Mouse (Mus musculus) urinary bladder, postnatal 14 days (tissue): ENCODE measurements around the gene Thrsp.
"Not testable (repeated sequence)": the region's sequence is repeated elsewhere in the genome, so short reads cannot be mapped to it uniquely, and the experiment has no call there.

ENCODE experiments used
- DNase-seq: peaks from one replicate; pipeline ENCODE4 v3.0.0; 2021; ENCODE audit warnings: low spot score

The Thrsp gene

GRCm38 (mm10) chr7:97416906-97417777 lies at the start of gene Thrsp:
TSS of gene Thrsp (minus strand) at chr7:97417730.
- peak; percentile 26 for DNase-seq

GRCm38 (mm10) chr7:97455577-97455976 lies 38.0 kb upstream of the Thrsp start:
- no peak for DNase-seq

GRCm38 (mm10) chr7:97454795-97455194 lies 37.3 kb upstream of the Thrsp start:
- no peak for DNase-seq

GRCm38 (mm10) chr7:97453141-97453921 lies 35.8 kb upstream of the Thrsp start:
- peak; percentile 18 for DNase-seq

GRCm38 (mm10) chr7:97452196-97452595 lies 34.7 kb upstream of the Thrsp start:
- DNase-seq, result no peak

- DNase-seq, result not testable (repeated sequence)
These were observed 33.5 kb upstream of the Thrsp start, which contains the start of gene Kctd14 for GRCm38 (mm10) chr7:97451023-97451422. TSS of gene Kctd14 (plus strand) at chr7:97451323.

- no peak for DNase-seq
These were observed 29.6 kb upstream of the Thrsp start for GRCm38 (mm10) chr7:97447050-97447531.

- DNase-seq, result peak; percentile 79
These were observed 28.8 kb upstream of the Thrsp start for GRCm38 (mm10) chr7:97446171-97446925.

GRCm38 (mm10) chr7:97438986-97439385 lies 21.5 kb upstream of the Thrsp start:
- no peak for DNase-seq

GRCm38 (mm10) chr7:97434517-97434916 lies 17.0 kb upstream of the Thrsp start:
- no peak for DNase-seq

GRCm38 (mm10) chr7:97433517-97433916 lies 16.0 kb upstream of the Thrsp start:
- not testable (repeated sequence) for DNase-seq

GRCm38 (mm10) chr7:97429705-97430104 lies 12.2 kb upstream of the Thrsp start:
- DNase-seq, result no peak

GRCm38 (mm10) chr7:97427778-97428420 lies 10.4 kb upstream of the Thrsp start:
- no peak for DNase-seq

- DNase-seq, result no peak
These were observed 9.8 kb upstream of the Thrsp start for GRCm38 (mm10) chr7:97427296-97427695.

- DNase-seq, result no peak
These were observed 9.0 kb upstream of the Thrsp start for GRCm38 (mm10) chr7:97426566-97426965.

GRCm38 (mm10) chr7:97424621-97425245 lies 7.2 kb upstream of the Thrsp start:
- peak; percentile 93 for DNase-seq

- no peak for DNase-seq
These were observed 6.2 kb upstream of the Thrsp start for GRCm38 (mm10) chr7:97423754-97424153.

- DNase-seq, result no peak
These were observed 3.6 kb upstream of the Thrsp start for GRCm38 (mm10) chr7:97420958-97421651.

GRCm38 (mm10) chr7:97420406-97420805 lies 2.9 kb upstream of the Thrsp start:
- no peak for DNase-seq

GRCm38 (mm10) chr7:97419163-97419562 lies 1.6 kb upstream of the Thrsp start:
- DNase-seq, result no peak
